Mouse (Mus musculus): ENCODE data around the gene Rab10. TPM values are rescaled to one million over a fixed set of nuclear protein-coding genes. Genes with fewer than 3 reads are reported as not detected.
A peak's percentile ranks its signal among the peaks of the same experiment; 100 is the strongest.
"Not testable (repeated sequence)": the region's sequence is repeated elsewhere in the genome, so short reads cannot be mapped to it uniquely, and the experiment has no call there.

Rab10 gene
- polyA plus RNA-seq, 1 experiment from 2014 or later = 160 TPM

DNA sequence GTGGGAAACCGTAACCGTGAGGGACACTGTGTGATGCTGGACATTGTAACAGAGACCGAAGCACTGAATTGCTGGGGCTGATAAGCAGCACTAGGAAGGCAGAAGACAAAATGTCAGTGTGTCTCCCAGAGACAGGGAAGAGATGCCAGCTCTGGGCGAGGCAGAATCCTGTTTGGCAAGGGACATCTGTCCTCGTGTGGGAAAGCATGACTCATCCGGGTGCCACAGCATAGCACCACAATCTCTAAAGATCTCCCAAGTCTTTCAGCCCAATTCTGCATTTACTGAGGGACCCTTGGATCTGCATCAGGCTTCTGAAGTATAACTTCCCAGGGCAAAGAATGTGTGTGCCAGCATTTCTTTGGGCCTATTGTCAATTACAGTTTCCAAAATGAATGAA, 13.5 kb upstream of the Rab10 start:
- H3K9ac ChIP-seq = no peak overlapping the region
- ATAC-seq (ENCODE audit: low FRiP score) = no peak
- H3K4me2 ChIP-seq (replicated peaks) = no peak overlapping the region
- WGBS = 83% methylated on average over 6 of the region's 6 CpGs
- no peaks in the 10 kb centered on the region for H3K36me3 ChIP-seq
- no peaks in the 10 kb centered on the region for H3K27me3 ChIP-seq
- H3K27ac ChIP-seq = no peak overlapping the region
- H3K9me3 ChIP-seq (replicated peaks) = no peaks in the 10 kb centered on the region
- no peaks in the 10 kb centered on the region for H3K4me1 ChIP-seq
- H3K4me3 ChIP-seq = no peak overlapping the region

GRCm38 (mm10) chr12:3319377-3319776, 9.6 kb upstream of the Rab10 start:
- no peak for ATAC-seq (ENCODE audit: low FRiP score)
- H3K9ac ChIP-seq = no peak overlapping the region
- H3K36me3 ChIP-seq = no peaks in the 10 kb centered on the region
- no peaks in the 10 kb centered on the region for H3K9me3 ChIP-seq (replicated peaks)
- H3K27ac ChIP-seq = no peak overlapping the region
- no peak overlapping the region for H3K4me3 ChIP-seq
- 68% methylated on average over 4 of the region's 4 CpGs for WGBS
- no peaks in the 10 kb centered on the region for H3K4me1 ChIP-seq
- H3K27me3 ChIP-seq = no peaks in the 10 kb centered on the region
- H3K4me2 ChIP-seq (replicated peaks) = no peak overlapping the region

DNA sequence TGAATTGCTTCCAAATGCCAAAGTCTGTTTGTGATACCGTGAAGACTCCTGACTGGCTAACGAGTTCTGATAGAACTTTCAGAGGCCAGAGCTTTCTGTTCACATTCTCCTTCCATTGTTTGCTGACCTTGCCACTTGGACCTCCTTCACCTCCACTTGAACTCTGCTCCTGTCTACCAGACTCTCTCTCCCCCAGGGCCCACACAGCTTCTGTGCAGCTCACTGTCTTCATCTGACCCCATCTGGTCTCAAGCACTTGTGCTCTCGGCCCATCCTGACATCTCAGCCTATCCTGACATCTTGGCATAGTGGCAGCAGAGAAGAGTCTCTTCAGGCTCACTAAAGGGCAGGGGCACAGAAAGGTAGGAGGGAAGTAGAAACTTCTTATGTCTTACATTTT, 7.2 kb upstream of the Rab10 start:
- H3K27ac ChIP-seq = no peak overlapping the region
- no peak overlapping the region for H3K4me3 ChIP-seq
- H3K36me3 ChIP-seq = no peaks in the 10 kb centered on the region
- no peak overlapping the region for H3K9ac ChIP-seq
- 75% methylated on average over 3 of the region's 3 CpGs for whole genome bisulfite sequencing
- H3K27me3 ChIP-seq = no peaks in the 10 kb centered on the region
- H3K9me3 ChIP-seq (replicated peaks) = no peaks in the 10 kb centered on the region
- no peak overlapping the region for H3K4me2 ChIP-seq (replicated peaks)
- ATAC-seq (ENCODE audit: low FRiP score) = no peak
- no peaks in the 10 kb centered on the region for H3K4me1 ChIP-seq

DNA sequence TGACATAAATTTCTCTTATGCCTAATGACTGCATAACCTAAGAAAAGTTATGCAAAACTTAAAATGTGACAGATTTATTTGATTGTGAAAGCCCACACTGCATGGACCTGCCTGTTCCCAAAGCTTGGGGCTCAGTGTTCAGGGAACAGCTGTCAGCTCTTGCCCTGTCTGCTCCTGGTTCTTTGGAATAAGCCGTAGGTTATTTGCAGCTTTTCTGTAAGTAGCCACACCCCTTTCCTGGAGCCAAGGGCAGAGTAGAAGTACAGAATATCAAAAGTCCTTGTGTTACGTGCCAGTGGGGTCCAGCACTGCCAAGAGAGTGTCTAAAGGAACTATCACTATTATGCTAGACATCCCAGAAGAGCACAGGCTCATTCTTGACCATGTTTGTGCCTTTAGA, 6.3 kb upstream of the Rab10 start:
- Histone ChIP-seq H3K9ac (no peak overlapping the region), H3K27ac (no peak overlapping the region), H3K9me3 (replicated peaks) (no peaks in the 10 kb centered on the region), H3K36me3 (no peaks in the 10 kb centered on the region), H3K27me3 (no peaks in the 10 kb centered on the region), H3K4me3 (no peak overlapping the region), H3K4me1 (no peaks in the 10 kb centered on the region), H3K4me2 (replicated peaks) (no peak overlapping the region)
- WGBS = 56% methylated on average over 2 of the region's 2 CpGs
- no peak for ATAC-seq (ENCODE audit: low FRiP score)

GRCm38 (mm10) chr12:3312886-3313285, 3.1 kb upstream of the Rab10 start:
- H3K9ac ChIP-seq = no peak overlapping the region
- peaks cover 3% of the 10 kb centered on the region for H3K4me1 ChIP-seq
- H3K4me3 ChIP-seq = no peak overlapping the region
- H3K36me3 ChIP-seq = no peaks in the 10 kb centered on the region
- H3K27me3 ChIP-seq = no peaks in the 10 kb centered on the region
- 87% methylated on average over 3 of the region's 3 CpGs for WGBS
- H3K9me3 ChIP-seq (replicated peaks) = no peaks in the 10 kb centered on the region
- no peak overlapping the region for H3K4me2 ChIP-seq (replicated peaks)
- no peak overlapping the region for H3K27ac ChIP-seq
- no peak for ATAC-seq (ENCODE audit: low FRiP score)

- Histone ChIP-seq H3K4me1 (peaks cover 14% of the 10 kb centered on the region), H3K27ac (peak overlapping the region; percentile 77), H3K36me3 (no peaks in the 10 kb centered on the region), H3K27me3 (no peaks in the 10 kb centered on the region), H3K4me2 (replicated peaks) (peak overlapping the region; percentile 65), H3K4me3 (peak overlapping the region; percentile 83), H3K9me3 (replicated peaks) (no peaks in the 10 kb centered on the region), H3K9ac (peak overlapping the region; percentile 61)
- no peak for ATAC-seq (ENCODE audit: low FRiP score)
- 3% methylated on average over 15 of the region's 15 CpGs for WGBS
These were observed 538 bp upstream of the Rab10 start for GRCm38 (mm10) chr12:3310321-3310692.

DNA sequence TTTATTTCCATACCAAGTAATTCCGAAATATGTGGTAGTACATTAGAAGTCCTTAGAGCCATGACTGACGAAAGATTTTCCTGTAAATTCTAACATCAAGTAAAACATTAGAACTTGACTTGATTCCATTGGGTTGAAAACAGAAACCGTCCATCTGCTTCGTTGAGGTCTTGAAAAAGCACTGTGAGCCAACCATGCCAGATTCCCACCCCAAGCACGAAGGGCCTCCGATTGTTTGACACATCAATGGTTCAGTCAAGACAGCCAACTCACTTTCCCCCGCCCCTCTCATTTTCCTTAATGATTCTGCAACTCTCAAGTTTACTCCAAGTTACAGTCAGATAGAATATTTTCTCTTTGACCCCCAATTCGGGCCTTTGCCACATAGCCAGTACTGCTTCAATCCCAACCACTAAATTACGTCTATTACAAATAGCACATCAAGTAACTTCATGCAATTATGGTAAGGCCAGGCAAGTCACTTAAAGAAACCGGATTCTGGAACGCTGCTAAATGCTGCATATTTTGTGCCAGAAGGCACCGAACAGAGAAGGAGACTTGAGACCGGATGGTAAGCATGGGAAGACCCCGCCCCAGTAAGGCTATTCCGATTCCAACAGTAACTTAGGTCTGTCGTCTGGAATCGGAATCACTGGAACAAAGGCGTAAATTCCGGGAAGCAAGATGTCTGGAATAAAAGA, 1.1 kb downstream of the Rab10 start:
- H3K4me1 ChIP-seq = peaks cover 14% of the 10 kb centered on the region
- H3K27ac ChIP-seq = peak overlapping the region; percentile 97
- no peaks in the 10 kb centered on the region for H3K27me3 ChIP-seq
- peak overlapping the region; percentile 84 for H3K9ac ChIP-seq
- no peaks in the 10 kb centered on the region for H3K36me3 ChIP-seq
- H3K9me3 ChIP-seq (replicated peaks) = no peaks in the 10 kb centered on the region
- WGBS = 5% methylated on average over 19 of the region's 19 CpGs
- peak overlapping the region; percentile 65 for H3K4me2 ChIP-seq (replicated peaks)
- H3K4me3 ChIP-seq = peak overlapping the region; percentile 83
- ATAC-seq (ENCODE audit: low FRiP score) = no peak

GRCm38 (mm10) chr12:3307587-3307986, 2.2 kb downstream of the Rab10 start:
- Histone ChIP-seq H3K27me3 (no peaks in the 10 kb centered on the region), H3K4me2 (replicated peaks) (peak overlapping the region; percentile 65), H3K9me3 (replicated peaks) (peaks cover 6% of the 10 kb centered on the region; the same call in 1 of the 2 replicates), H3K27ac (no peak overlapping the region), H3K36me3 (no peaks in the 10 kb centered on the region; the same call in 1 of the 2 replicates), H3K4me3 (peak overlapping the region; percentile 83), H3K9ac (peak overlapping the region; percentile 44), H3K4me1 (peaks cover 14% of the 10 kb centered on the region)
- ATAC-seq (ENCODE audit: low FRiP score) = no peak
- 58% methylated on average over 6 of the region's 6 CpGs for WGBS

- Histone ChIP-seq H3K4me1 (peaks cover 11% of the 10 kb centered on the region), H3K9me3 (replicated peaks) (peaks cover 19% of the 10 kb centered on the region), H3K9ac (no peak overlapping the region), H3K27ac (no peak overlapping the region), H3K36me3 (peaks cover 3% of the 10 kb centered on the region; the same call in 1 of the 2 replicates), H3K4me3 (no peak overlapping the region), H3K4me2 (replicated peaks) (no peak overlapping the region), H3K27me3 (no peaks in the 10 kb centered on the region)
- ATAC-seq (ENCODE audit: low FRiP score) = no peak
- 99% methylated on average over 2 of the region's 2 CpGs for WGBS
These were observed 4.5 kb downstream of the Rab10 start for GRCm38 (mm10) chr12:3305238-3305637.

DNA sequence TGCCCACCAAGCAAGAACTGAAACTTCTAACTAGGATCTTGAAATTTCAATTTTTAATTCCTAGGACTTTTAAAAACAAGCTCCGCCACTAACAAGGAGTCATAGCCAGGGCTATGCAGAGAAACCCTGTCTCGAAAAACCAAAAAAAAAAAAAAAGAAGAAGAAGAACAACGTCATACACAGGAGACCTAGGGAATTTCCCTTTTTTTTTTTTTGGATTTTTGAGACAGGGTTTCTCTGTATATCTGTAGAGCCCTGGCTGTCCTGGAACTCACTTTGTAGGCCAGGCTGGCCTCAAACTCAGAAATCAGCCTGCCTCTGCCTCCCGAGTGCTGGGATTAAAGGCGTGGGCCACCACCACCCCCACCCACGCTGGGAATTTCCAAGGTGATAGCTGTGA, 12.1 kb downstream of the Rab10 start:
- 91% methylated on average over 6 of the region's 6 CpGs for WGBS
- Histone ChIP-seq H3K36me3 (peaks cover 13% of the 10 kb centered on the region; the same call in 1 of the 2 replicates), H3K9me3 (replicated peaks) (peaks cover 23% of the 10 kb centered on the region)
- H3K27ac ChIP-seq; H3K27me3 ChIP-seq; H3K4me1 ChIP-seq; H3K4me3 ChIP-seq; H3K4me2 ChIP-seq (replicated peaks); H3K9ac ChIP-seq; ATAC-seq (ENCODE audit: low FRiP score): not testable (repeated sequence)

- H3K27me3 ChIP-seq = no peaks in the 10 kb centered on the region
- H3K4me3 ChIP-seq = no peak overlapping the region
- H3K4me1 ChIP-seq = no peaks in the 10 kb centered on the region
- H3K27ac ChIP-seq = no peak overlapping the region
- no peak for ATAC-seq (ENCODE audit: low FRiP score)
- no peak overlapping the region for H3K9ac ChIP-seq
- WGBS = 92% methylated on average over 2 of the region's 2 CpGs
- H3K36me3 ChIP-seq = peaks cover 16% of the 10 kb centered on the region
- H3K4me2 ChIP-seq (replicated peaks) = no peak overlapping the region
- peaks cover 22% of the 10 kb centered on the region for H3K9me3 ChIP-seq (replicated peaks)
These were observed 13.7 kb downstream of the Rab10 start for GRCm38 (mm10) chr12:3296056-3296455.

- Histone ChIP-seq H3K27ac (no peak overlapping the region), H3K27me3 (no peaks in the 10 kb centered on the region), H3K4me1 (no peaks in the 10 kb centered on the region), H3K9me3 (replicated peaks) (peaks cover 15% of the 10 kb centered on the region; the same call in 1 of the 2 replicates), H3K9ac (no peak overlapping the region), H3K36me3 (peaks cover 27% of the 10 kb centered on the region), H3K4me2 (replicated peaks) (no peak overlapping the region), H3K4me3 (no peak overlapping the region)
- WGBS = 100% methylated on average over 1 of the region's 1 CpGs
- no peak for ATAC-seq (ENCODE audit: low FRiP score)
These were observed 17.9 kb downstream of the Rab10 start for GRCm38 (mm10) chr12:3291849-3292248.

- peaks cover 25% of the 10 kb centered on the region for H3K36me3 ChIP-seq
- H3K4me1 ChIP-seq = no peaks in the 10 kb centered on the region
- ATAC-seq (ENCODE audit: low FRiP score) = no peak
- H3K4me3 ChIP-seq = no peak overlapping the region
- H3K27ac ChIP-seq = no peak overlapping the region
- H3K4me2 ChIP-seq (replicated peaks) = no peak overlapping the region
- WGBS = 95% methylated on average over 4 of the region's 4 CpGs
- peaks cover 15% of the 10 kb centered on the region; the same call in 1 of the 2 replicates for H3K9me3 ChIP-seq (replicated peaks)
- no peak overlapping the region for H3K9ac ChIP-seq
- no peaks in the 10 kb centered on the region for H3K27me3 ChIP-seq
These were observed 18.7 kb downstream of the Rab10 start for GRCm38 (mm10) chr12:3291038-3291437.

All from hindbrain, embryonic 12.5 days (tissue).